Mouse (Mus musculus) stomach, embryonic 14.5 days (tissue): ENCODE measurements at regions not wholly inside any gene's neighbourhood (a gene's known extent, or its start where the extent isn't known, plus 50 kb on each side); places are given as distances from the start of the nearest gene placed in this dataset.

Experiments
- ATAC-seq: fragments of 200-750 bp; cut with Nextera tagmentation; 2 replicates; pipeline ENCODE4 v1.8.0; 2017; ENCODE audit warnings: low read depth, moderate TSS enrichment; ENCODE audit not compliant: insufficient number of reproducible peaks, insufficient read depth, low FRiP score
- H3K27ac ChIP-seq: fragments of 300-500 bp; sonication (generic); 2 replicates; pipeline ENCODE4 v1.5.1; 2014; ENCODE audit warnings: mild to moderate bottlenecking, low read length, moderate library complexity, mixed read lengths
- H3K27me3 ChIP-seq: fragments of 300-500 bp; sonication (generic); 2 replicates; pipeline ENCODE4 v1.6.1; 2014; ENCODE audit warnings: low read length, control low read depth, mixed read lengths; ENCODE audit not compliant: control insufficient read depth, insufficient read depth
- H3K36me3 ChIP-seq: fragments of 300-500 bp; sonication (generic); 2 replicates; pipeline ENCODE4 v1.6.1; 2014; ENCODE audit warnings: mild to moderate bottlenecking, control low read depth, low read length, moderate library complexity, mixed read lengths; ENCODE audit not compliant: control insufficient read depth, insufficient read depth
- H3K4me1 ChIP-seq: fragments of 300-500 bp; sonication (generic); 2 replicates; pipeline ENCODE4 v1.6.1; 2014; ENCODE audit warnings: low read length, control low read depth, mixed read lengths; ENCODE audit not compliant: control insufficient read depth, insufficient read depth
- H3K4me2 ChIP-seq: fragments of 300-500 bp; sonication (generic); replicated peaks from 2 replicates; pipeline ENCODE4 v1.6.1; 2014; ENCODE audit warnings: low read depth, low read length, control low read depth
- H3K4me3 ChIP-seq: fragments of 300-500 bp; sonication (generic); 2 replicates; pipeline ENCODE4 v1.5.1; 2014; ENCODE audit warnings: low read depth, low read length, control low read depth
- H3K9ac ChIP-seq: fragments of 300-500 bp; sonication (generic); replicated peaks from 2 replicates; pipeline ENCODE4 v1.6.1; 2014; ENCODE audit warnings: low read depth, mild to moderate bottlenecking, control low read depth, low read length, moderate library complexity, mixed read lengths
- H3K9me3 ChIP-seq: fragments of 300-500 bp; sonication (generic); 2 replicates; pipeline ENCODE4 v1.6.1; 2016; ENCODE audit warnings: low read depth, low read length, control low read depth; ENCODE audit not compliant: control insufficient read depth
- WGBS: fragments of 180-500 bp; shearing (Covaris S2); extraction: QIAGEN DNeasy Blood & Tissue Kit; methylation state at CpG from one replicate; pipeline ENCODE4 v1.1.7; 2014; 5-methylcytosine and 5-hydroxymethylcytosine counted together

DNA sequence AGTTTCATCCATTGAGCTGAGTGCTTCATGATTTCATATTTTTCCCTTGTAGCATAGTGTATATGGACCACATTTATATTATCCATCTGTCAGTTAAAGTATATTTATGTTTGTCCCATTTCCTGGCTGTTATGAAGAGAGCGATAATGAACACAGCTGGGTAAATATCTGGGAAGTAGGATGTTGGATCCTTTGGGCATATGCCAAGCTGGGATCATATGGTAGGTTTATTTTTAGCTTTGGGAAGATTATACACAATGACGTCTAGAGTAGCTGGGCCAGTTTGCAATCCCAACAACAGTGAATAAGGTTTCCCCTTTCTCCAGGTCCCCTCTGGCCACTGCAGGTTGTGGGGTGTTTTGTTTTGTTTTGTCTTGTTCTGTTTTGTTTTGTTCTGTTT lies 164.5 kb downstream of the Gm765 start:
- H3K4me2 ChIP-seq: no peak overlapping the region
- 22% methylated on average over 2 of the region's 2 CpGs for WGBS
- H3K4me3 ChIP-seq: no peak overlapping the region
- no peaks in the 10 kb centered on the region for H3K27me3 ChIP-seq
- H3K9me3 ChIP-seq: no peaks in the 10 kb centered on the region
- H3K4me1 ChIP-seq: no peaks in the 10 kb centered on the region
- H3K9ac ChIP-seq: no peak overlapping the region
- ATAC-seq: no peak
- no peak overlapping the region for H3K27ac ChIP-seq
- H3K36me3 ChIP-seq: no peaks in the 10 kb centered on the region

DNA sequence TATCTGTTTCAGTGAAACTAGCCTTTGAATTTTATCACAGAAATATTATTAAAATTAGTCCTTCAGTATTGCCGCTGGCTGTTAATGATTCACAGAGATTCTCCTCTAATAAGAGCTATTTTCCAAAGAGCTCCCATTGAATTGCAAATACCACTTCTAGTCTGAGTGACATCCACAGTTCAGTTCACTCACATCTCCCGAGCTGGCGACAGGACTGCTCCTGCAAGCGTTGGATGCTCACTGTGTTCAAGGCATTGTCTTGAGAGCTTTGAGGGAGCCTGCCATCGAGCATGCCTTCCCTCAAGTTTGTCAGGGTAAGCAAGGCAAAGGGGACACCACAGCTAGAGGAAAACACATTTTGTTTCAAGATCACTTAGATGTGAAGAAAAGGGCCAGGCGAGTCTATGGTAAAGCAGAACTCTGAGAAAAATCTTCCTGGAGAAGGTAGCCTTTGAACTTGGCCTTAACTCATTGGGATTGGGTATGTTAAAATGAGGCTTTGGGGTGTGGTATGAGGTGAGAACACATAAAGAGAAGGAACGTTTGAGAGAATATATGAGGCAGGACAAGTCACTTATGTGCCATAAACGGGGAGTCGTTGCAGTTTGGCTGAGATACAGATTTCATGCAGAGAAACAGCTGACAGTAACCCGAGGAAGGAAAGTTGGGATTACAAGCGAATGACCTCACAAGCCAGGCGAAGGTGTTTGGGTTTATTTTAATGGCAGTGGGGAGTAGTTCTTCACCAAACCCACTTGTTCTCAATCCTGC lies 193.3 kb downstream of the Gm765 start:
- no peaks in the 10 kb centered on the region for H3K4me1 ChIP-seq
- H3K27me3 ChIP-seq: no peaks in the 10 kb centered on the region
- H3K4me3 ChIP-seq: no peak overlapping the region
- no peaks in the 10 kb centered on the region for H3K9me3 ChIP-seq
- H3K4me2 ChIP-seq: no peak overlapping the region
- 66% methylated on average over 12 of the region's 12 CpGs for WGBS
- ATAC-seq: no peak
- no peaks in the 10 kb centered on the region for H3K36me3 ChIP-seq
- no peak overlapping the region for H3K27ac ChIP-seq
- H3K9ac ChIP-seq: no peak overlapping the region

DNA sequence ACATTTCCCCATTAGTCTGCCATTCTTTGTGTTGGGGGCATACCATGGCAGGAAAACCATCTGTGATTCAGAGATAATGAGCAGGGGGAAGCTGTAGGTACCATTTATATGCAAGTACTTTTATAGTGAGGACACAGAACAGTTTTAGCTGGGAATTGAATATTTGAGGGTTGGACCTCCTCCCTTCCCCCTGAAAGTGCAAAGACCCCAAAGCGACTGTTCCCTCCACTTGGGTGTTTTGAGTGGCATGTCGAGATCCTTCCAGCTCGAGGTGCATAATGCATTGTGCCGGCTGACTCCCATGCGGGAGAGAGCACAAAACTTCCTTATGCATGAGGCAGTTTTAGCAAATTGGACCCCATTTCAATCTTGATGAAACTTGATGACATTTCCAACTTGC lies 194.7 kb downstream of the Gm765 start:
- H3K36me3 ChIP-seq: no peaks in the 10 kb centered on the region
- no peak overlapping the region for H3K27ac ChIP-seq
- 81% methylated on average over 5 of the region's 5 CpGs for WGBS
- H3K9me3 ChIP-seq: no peaks in the 10 kb centered on the region
- no peak overlapping the region for H3K4me3 ChIP-seq
- no peaks in the 10 kb centered on the region for H3K27me3 ChIP-seq
- H3K4me2 ChIP-seq: no peak overlapping the region
- no peak overlapping the region for H3K9ac ChIP-seq
- no peak for ATAC-seq
- H3K4me1 ChIP-seq: no peaks in the 10 kb centered on the region

DNA sequence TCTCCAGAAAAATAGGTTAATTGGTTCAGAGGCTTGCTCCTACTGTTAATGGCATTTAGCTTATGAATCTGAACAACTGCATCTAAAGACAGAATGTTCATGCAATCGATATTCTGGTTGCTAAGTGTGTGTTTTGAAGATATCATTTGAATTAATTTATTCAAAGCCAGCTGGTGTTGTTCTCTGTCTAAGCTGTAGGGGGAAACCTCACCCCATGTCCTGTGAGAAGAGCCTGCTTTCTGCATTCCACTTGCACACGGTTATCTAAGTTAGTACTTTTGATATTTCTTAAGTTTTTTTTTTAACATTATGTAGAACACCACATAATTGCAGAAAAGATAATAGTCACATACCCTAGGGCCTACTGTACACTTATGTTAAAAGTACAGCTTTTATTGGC lies 209.6 kb downstream of the Gm765 start:
- no peaks in the 10 kb centered on the region for H3K36me3 ChIP-seq

DNA sequence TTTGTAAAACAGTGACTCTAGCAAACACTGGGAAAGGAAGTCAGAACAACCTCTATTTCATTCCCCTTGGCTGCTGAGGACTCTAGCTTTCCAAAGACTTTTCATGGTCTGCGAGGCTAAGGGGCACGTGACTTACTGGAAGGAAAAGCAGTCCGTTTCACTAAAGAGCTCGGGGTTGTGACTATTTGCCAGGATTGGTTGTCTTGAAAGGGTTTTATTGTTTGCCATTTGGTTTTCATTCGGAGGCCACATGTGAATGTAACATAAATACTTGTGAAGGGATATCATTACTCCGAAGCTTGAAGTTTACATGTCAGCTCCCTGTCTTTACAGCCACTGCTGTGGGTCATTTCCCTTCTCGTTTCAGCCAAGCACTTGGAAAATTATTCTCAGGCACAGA lies 217.1 kb downstream of the Gm765 start:
- no peaks in the 10 kb centered on the region for H3K9me3 ChIP-seq
- no peaks in the 10 kb centered on the region for H3K27me3 ChIP-seq
- H3K27ac ChIP-seq: no peak overlapping the region
- no peak for ATAC-seq
- no peak overlapping the region for H3K9ac ChIP-seq
- no peaks in the 10 kb centered on the region for H3K4me1 ChIP-seq
- no peak overlapping the region for H3K4me2 ChIP-seq
- no peaks in the 10 kb centered on the region for H3K36me3 ChIP-seq
- 43% methylated on average over 7 of the region's 7 CpGs for WGBS
- H3K4me3 ChIP-seq: no peak overlapping the region

More for the DNA sequence above, 209.6 kb downstream of the Gm765 start:
- no peaks in the 10 kb centered on the region for H3K27me3 ChIP-seq
- 29% methylated on average over 2 of the region's 2 CpGs for WGBS
- no peaks in the 10 kb centered on the region for H3K9me3 ChIP-seq
- H3K4me3 ChIP-seq: no peak overlapping the region
- no peaks in the 10 kb centered on the region for H3K4me1 ChIP-seq
- H3K27ac ChIP-seq: no peak overlapping the region
- no peak for ATAC-seq
- no peak overlapping the region for H3K4me2 ChIP-seq
- no peak overlapping the region for H3K9ac ChIP-seq

DNA sequence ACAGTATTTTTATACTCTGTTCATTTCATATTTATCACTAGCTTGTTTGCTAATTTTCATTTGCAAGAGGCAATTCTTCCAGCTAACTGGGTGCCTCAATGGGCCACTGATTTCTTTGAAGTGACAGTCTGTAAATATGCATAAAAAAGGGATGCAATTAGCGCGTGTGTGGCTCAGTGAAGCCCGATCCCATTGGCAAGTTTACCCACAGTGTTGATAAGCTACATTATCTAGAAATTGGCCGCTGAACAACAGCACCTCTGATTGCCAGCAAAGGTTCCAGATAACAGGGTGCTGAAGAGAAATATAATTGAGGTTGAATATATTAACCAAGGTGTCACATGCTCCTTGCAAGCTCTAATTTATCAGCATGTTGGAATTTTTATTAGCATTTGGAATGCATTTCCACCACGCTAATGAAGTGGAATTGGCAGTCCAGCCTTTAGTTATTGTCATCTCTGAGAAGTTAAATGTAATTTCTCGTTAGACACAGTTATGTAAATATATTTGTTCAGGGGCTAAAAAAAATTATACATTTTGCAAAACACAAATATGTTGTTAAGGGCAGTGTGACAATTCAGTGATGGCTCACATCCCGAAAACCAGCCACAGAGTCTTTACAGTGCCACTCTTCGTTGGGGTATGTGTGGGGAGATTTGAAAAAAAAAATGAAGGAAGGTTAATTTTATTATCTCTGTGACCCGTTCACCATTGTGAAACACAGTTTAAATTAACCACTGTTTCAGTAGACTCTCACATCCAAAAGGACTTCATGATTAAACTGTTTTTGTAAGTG lies 224.0 kb downstream of the Gm765 start:
- no peaks in the 10 kb centered on the region for H3K36me3 ChIP-seq
- no peaks in the 10 kb centered on the region for H3K9me3 ChIP-seq
- H3K4me1 ChIP-seq: peaks cover 11% of the 10 kb centered on the region; the same call in 1 of the 2 replicates
- 56% methylated on average over 9 of the region's 9 CpGs for WGBS
- ATAC-seq: no peak
- no peak overlapping the region for H3K4me2 ChIP-seq
- H3K27me3 ChIP-seq: no peaks in the 10 kb centered on the region
- H3K4me3 ChIP-seq: no peak overlapping the region
- H3K27ac ChIP-seq: no peak overlapping the region
- no peak overlapping the region for H3K9ac ChIP-seq

DNA sequence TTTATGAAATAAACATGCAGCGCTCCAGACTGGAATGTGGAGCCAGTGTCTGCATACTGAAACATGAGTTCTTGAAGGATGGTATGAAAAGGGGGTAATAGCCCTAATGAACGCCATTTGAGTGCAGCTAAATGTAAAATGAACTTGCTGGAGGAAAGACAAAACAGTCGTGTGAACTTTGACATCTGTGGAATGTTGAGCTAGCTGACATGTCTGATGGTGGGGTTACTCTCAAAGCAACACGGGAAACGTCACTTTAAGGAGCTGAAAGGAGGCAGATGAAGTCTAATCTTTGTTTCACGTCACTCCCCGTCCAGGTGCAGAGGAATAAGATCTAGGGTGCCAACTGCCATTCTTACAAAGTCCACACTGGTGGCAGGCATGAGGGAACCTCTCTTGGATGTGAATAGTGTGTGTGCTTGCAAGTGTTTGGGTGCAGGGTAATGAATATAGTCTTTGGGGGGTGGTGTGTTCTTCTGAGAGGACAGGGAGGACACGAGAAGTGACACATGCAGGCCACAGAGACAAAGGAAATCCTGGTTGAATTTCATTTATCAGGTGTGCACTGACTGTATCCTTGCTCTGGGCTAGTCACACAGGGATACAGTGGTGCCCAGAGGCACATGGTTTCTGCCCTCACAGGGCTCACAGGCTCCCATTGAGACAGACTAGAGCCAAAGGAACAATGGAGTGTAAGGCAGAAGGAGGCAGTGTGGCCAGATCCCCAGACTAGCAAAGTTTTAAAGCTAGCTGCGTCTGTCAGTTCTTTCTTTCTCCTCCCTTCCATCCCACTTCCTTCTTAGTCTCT lies 228.0 kb downstream of the Gm765 start:
- no peak for ATAC-seq
- Histone ChIP-seq H3K4me1 (peaks cover 11% of the 10 kb centered on the region; the same call in 1 of the 2 replicates), H3K4me2 (no peak overlapping the region), H3K27ac (no peak overlapping the region; the same call in 1 of the 2 replicates), H3K36me3 (no peaks in the 10 kb centered on the region), H3K27me3 (no peaks in the 10 kb centered on the region), H3K9me3 (no peaks in the 10 kb centered on the region), H3K4me3 (no peak overlapping the region), H3K9ac (no peak overlapping the region)
- 22% methylated on average over 9 of the region's 9 CpGs for WGBS

DNA sequence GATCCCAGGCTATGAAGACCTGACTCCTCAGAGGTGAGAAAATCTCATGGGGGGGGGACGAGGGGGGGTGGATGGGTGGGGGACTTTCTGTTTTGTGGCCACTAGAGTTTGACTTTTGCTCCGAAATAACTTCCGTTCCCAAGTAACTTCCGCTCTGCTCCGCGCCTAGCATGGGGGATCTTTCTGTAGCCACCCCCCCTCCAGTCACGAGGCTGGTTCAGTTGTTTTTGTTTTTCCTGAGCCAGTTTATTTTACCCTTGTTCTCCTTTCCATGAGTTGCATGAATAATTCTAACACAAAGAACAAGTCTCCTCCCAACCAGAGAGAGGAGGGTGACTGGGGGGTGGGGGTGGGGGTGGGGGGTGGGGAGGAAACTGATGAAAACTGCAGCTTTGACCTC lies 228.8 kb downstream of the Gm765 start:
- Histone ChIP-seq H3K9ac (no peak overlapping the region), H3K4me1 (peaks cover 11% of the 10 kb centered on the region; the same call in 1 of the 2 replicates), H3K9me3 (no peaks in the 10 kb centered on the region), H3K27ac (no peak overlapping the region), H3K4me3 (no peak overlapping the region), H3K4me2 (peak overlapping the region; percentile 29; the same call in 1 of the 2 replicates), H3K27me3 (no peaks in the 10 kb centered on the region), H3K36me3 (no peaks in the 10 kb centered on the region)
- no peak for ATAC-seq
- WGBS: 10% methylated on average over 7 of the region's 7 CpGs
